Mouse (Mus musculus) lung, postnatal 0 days (tissue): ENCODE measurements around the gene Rpp14. TPM values are rescaled to one million over a fixed set of nuclear protein-coding genes. Genes with fewer than 3 reads are reported as not detected.

Experiments used
- ATAC-seq: fragments of 200-750 bp; cut with Nextera tagmentation; 2 replicates; pipeline ENCODE4 v1.8.0; 2017; ENCODE audit warnings: moderate library complexity
- DNase-seq: peaks from one replicate; pipeline ENCODE4 v3.0.0-alpha.2; 2016; ENCODE audit warnings: low spot score
- H3K27ac ChIP-seq: fragments of 300-500 bp; sonication (generic); 2 replicates; pipeline ENCODE4 v1.5.1; 2014; ENCODE audit warnings: antibody characterized with exemption, mild to moderate bottlenecking, low read length, mixed read lengths
- H3K27me3 ChIP-seq: fragments of 300-500 bp; sonication (generic); replicated peaks from 2 replicates; pipeline ENCODE4 v1.6.1; 2014; ENCODE audit warnings: low read length, mixed read lengths; ENCODE audit not compliant: insufficient read depth
- H3K36me3 ChIP-seq: fragments of 300-500 bp; sonication (generic); 2 replicates; pipeline ENCODE4 v1.6.1; 2014; ENCODE audit warnings: low read length, mixed read lengths; ENCODE audit not compliant: insufficient read depth
- H3K4me1 ChIP-seq: fragments of 300-500 bp; sonication (generic); 2 replicates; pipeline ENCODE4 v1.6.1; 2014; ENCODE audit warnings: antibody characterized with exemption, low read depth, low read length, mixed read lengths; ENCODE audit not compliant: insufficient read depth
- H3K4me2 ChIP-seq: fragments of 300-500 bp; sonication (generic); replicated peaks from 2 replicates; pipeline ENCODE4 v1.6.1; 2014; ENCODE audit warnings: low read depth, mild to moderate bottlenecking, low read length, moderate library complexity, mixed read lengths
- H3K4me3 ChIP-seq: fragments of 300-500 bp; sonication (generic); 2 replicates; pipeline ENCODE4 v1.5.1; 2014; ENCODE audit warnings: low read depth, low read length
- H3K9ac ChIP-seq: fragments of 300-500 bp; sonication (generic); replicated peaks from 2 replicates; pipeline ENCODE4 v1.6.1; 2014; ENCODE audit warnings: low read depth, mild to moderate bottlenecking
- H3K9me3 ChIP-seq: fragments of 300-500 bp; sonication (generic); 2 replicates; pipeline ENCODE4 v1.6.1; 2016; ENCODE audit warnings: low read length, mixed read lengths
- CTCF ChIP-seq: IDR thresholded peaks from 2 replicates; pipeline ENCODE4 v1.5.1; 2016; ENCODE audit warnings: antibody characterized with exemption, mild to moderate bottlenecking
- EP300 ChIP-seq: IDR thresholded peaks from 2 replicates; pipeline ENCODE4 v1.6.1; 2016; ENCODE audit warnings: antibody characterized with exemption, mild to moderate bottlenecking, control low read depth
- WGBS: fragments of 180-500 bp; shearing (Covaris S2); extraction: QIAGEN DNeasy Blood & Tissue Kit; methylation state at CpG from one replicate; pipeline ENCODE4 v1.1.7; 2014; 5-methylcytosine and 5-hydroxymethylcytosine counted together
- polyA plus RNA-seq: library from polyadenylated mRNA; unstranded; fragments of >200 nt; fragmentation: Nextera tagmentation; extraction: Ambion mirVana; gene quantifications from 2 replicates; pipeline ENCODE4 v1.2.1, GENCODE M21; 2015

The Rpp14 gene
- polyA plus RNA-seq, 1 experiment from 2014 or later: 37.6 TPM

GRCm38 (mm10) chr14:8038150-8038549, 42.0 kb upstream of the Rpp14 start:
- TF ChIP-seq EP300: no peak
- no peak for TF ChIP-seq CTCF
- Histone ChIP-seq H3K4me1 (no peaks in the 10 kb centered on the region), H3K27ac (no peak overlapping the region), H3K9ac (no peak overlapping the region), H3K4me3 (no peak overlapping the region), H3K27me3 (no peaks in the 10 kb centered on the region), H3K4me2 (no peak overlapping the region), H3K9me3 (no peaks in the 10 kb centered on the region), H3K36me3 (no peaks in the 10 kb centered on the region)
- WGBS: 57% methylated on average over 5 of the region's 5 CpGs
- ATAC-seq (no peak), DNase-seq (no peak)

GRCm38 (mm10) chr14:8038791-8039448, 41.2 kb upstream of the Rpp14 start:
- Histone ChIP-seq H3K4me1 (no peaks in the 10 kb centered on the region), H3K27me3 (no peaks in the 10 kb centered on the region), H3K9me3 (no peaks in the 10 kb centered on the region), H3K4me3 (no peak overlapping the region), H3K36me3 (no peaks in the 10 kb centered on the region), H3K4me2 (no peak overlapping the region), H3K27ac (no peak overlapping the region), H3K9ac (no peak overlapping the region)
- TF ChIP-seq EP300 (peak; percentile 58), CTCF (no peak)
- DNase-seq (peak; percentile 85), ATAC-seq (peak; percentile 96)
- 58% methylated on average over 7 of the region's 7 CpGs for WGBS

- no peak overlapping the region for H3K9ac ChIP-seq
- no peaks in the 10 kb centered on the region for H3K4me1 ChIP-seq
- no peak overlapping the region for H3K4me2 ChIP-seq
- no peak overlapping the region for H3K27ac ChIP-seq
- no peak overlapping the region for H3K4me3 ChIP-seq
- no peaks in the 10 kb centered on the region for H3K9me3 ChIP-seq
- 63% methylated on average over 3 of the region's 3 CpGs for WGBS
- DNase-seq (no peak), ATAC-seq (no peak)
- no peaks in the 10 kb centered on the region for H3K27me3 ChIP-seq
- H3K36me3 ChIP-seq: no peaks in the 10 kb centered on the region
- TF ChIP-seq CTCF: no peak
- no peak for TF ChIP-seq EP300
Measured at GRCm38 (mm10) chr14:8040179-8040578, 40.0 kb upstream of the Rpp14 start.

- no peak for TF ChIP-seq CTCF
- TF ChIP-seq EP300: no peak
- Histone ChIP-seq H3K27ac (no peak overlapping the region), H3K9ac (no peak overlapping the region), H3K4me2 (no peak overlapping the region), H3K4me1 (no peaks in the 10 kb centered on the region), H3K4me3 (no peak overlapping the region), H3K27me3 (no peaks in the 10 kb centered on the region), H3K36me3 (no peaks in the 10 kb centered on the region), H3K9me3 (no peaks in the 10 kb centered on the region)
- DNase-seq (no peak), ATAC-seq (no peak)
- 88% methylated on average over 12 of the region's 12 CpGs for WGBS
Measured at GRCm38 (mm10) chr14:8040911-8041678, 39.1 kb upstream of the Rpp14 start.

- Histone ChIP-seq H3K9ac (no peak overlapping the region), H3K27ac (no peak overlapping the region), H3K4me3 (no peak overlapping the region), H3K36me3 (no peaks in the 10 kb centered on the region), H3K4me1 (no peaks in the 10 kb centered on the region), H3K27me3 (no peaks in the 10 kb centered on the region), H3K9me3 (no peaks in the 10 kb centered on the region), H3K4me2 (no peak overlapping the region)
- DNase-seq: no peak
- 89% methylated on average over 2 of the region's 2 CpGs for WGBS
- TF ChIP-seq CTCF: no peak
- TF ChIP-seq EP300: no peak
- ATAC-seq: no peak
Measured at GRCm38 (mm10) chr14:8042120-8042519, 38.0 kb upstream of the Rpp14 start.

GRCm38 (mm10) chr14:8042577-8042976, 37.6 kb upstream of the Rpp14 start:
- H3K27me3 ChIP-seq: no peaks in the 10 kb centered on the region
- DNase-seq: no peak
- ATAC-seq: no peak
- H3K36me3 ChIP-seq: no peaks in the 10 kb centered on the region
- no peaks in the 10 kb centered on the region for H3K9me3 ChIP-seq
- WGBS: 93% methylated on average over 9 of the region's 9 CpGs
- H3K4me2 ChIP-seq: no peak overlapping the region
- H3K4me1 ChIP-seq: no peaks in the 10 kb centered on the region
- H3K4me3 ChIP-seq: no peak overlapping the region
- H3K27ac ChIP-seq: no peak overlapping the region
- TF ChIP-seq EP300: no peak
- TF ChIP-seq CTCF: no peak
- H3K9ac ChIP-seq: no peak overlapping the region
